7 mouse cellular contexts compared by ENCODE assay signal in the genomic region with DNA sequence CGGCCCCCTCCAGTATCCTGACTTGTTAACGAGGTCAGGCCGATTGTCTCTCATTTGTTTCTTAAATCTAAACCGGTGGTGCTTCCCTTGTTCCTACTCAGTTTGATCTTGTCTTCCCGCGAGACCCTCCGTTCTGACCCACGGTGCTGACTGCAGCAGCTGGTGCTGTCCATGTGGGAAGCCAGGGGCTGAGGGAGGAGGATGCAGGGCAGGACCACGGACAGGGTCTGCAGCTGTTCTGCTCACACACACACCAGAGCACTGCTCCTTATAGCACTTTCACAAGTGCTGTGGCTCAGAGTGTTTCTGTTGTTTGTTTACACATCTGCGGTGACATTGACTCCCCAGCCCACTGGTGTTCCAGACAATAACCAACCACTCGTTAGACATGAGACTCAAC. TPM values are rescaled to one million over a fixed set of nuclear protein-coding genes. Genes with fewer than 3 reads are reported as not detected.
DNase-seq lines count a peak whose midpoint lies in the region; ATAC-seq and TF ChIP-seq lines count a peak whose summit lies in the region.

No protein-coding gene starts in this region.

- H3K9me3 ChIP-seq in forebrain, embryonic 13.5 days (replicated peaks): no peaks in the 10 kb centered on the region
- peaks cover 4% of the 10 kb centered on the region; the same call in 1 of the 2 replicates for H3K9me3 ChIP-seq in midbrain, embryonic 10.5 days (replicated peaks)
- no peaks in the 10 kb centered on the region for H3K9me3 ChIP-seq in heart, embryonic 11.5 days (replicated peaks; ENCODE audit: control insufficient read depth, low read length)

- ATAC-seq in forebrain, embryonic 13.5 days: no peak
- ATAC-seq in heart, embryonic 11.5 days (replicated peaks; ENCODE audit: insufficient number of reproducible peaks, low FRiP score, low TSS enrichment): no peak
- ATAC-seq in cerebellum, adult (ENCODE audit: insufficient number of reproducible peaks, low FRiP score, low TSS enrichment): no peak

- H3K4me1 ChIP-seq in thymus, adult 2 months (replicated peaks; ENCODE audit: control insufficient read depth, insufficient read depth, low read length): peaks cover 34% of the 10 kb centered on the region
- peaks cover 41% of the 10 kb centered on the region for H3K4me1 ChIP-seq in forebrain, embryonic 13.5 days
- peaks cover 64% of the 10 kb centered on the region for H3K4me1 ChIP-seq in midbrain, embryonic 10.5 days
- peaks cover 6% of the 10 kb centered on the region for H3K4me1 ChIP-seq in heart, embryonic 11.5 days (ENCODE audit: control insufficient read depth, insufficient read depth, low read length)

- peak overlapping the region; percentile 30; the same call in 1 of the 2 replicates for H3K9ac ChIP-seq in forebrain, embryonic 13.5 days
- no peak overlapping the region for H3K9ac ChIP-seq in heart, embryonic 11.5 days (ENCODE audit: low read depth, low read length)

- H3K4me2 ChIP-seq in forebrain, embryonic 13.5 days: peak overlapping the region; percentile 81
- no peak overlapping the region for H3K4me2 ChIP-seq in heart, embryonic 11.5 days

- no peak for TF ChIP-seq POLR2A in thymus, adult 2 months (IDR thresholded peaks at IDR 0.05; ENCODE audit: control insufficient read depth, extremely low read depth, insufficient read depth, low read length, poor library complexity)

- H3K4me3 ChIP-seq in thymus, adult 2 months (ENCODE audit: control insufficient read depth, insufficient read depth, low read length): no peak overlapping the region
- H3K4me3 ChIP-seq in forebrain, embryonic 13.5 days: peak overlapping the region; percentile 11; the same call in 1 of the 2 replicates
- peak overlapping the region; percentile 26; the same call in 1 of the 2 replicates for H3K4me3 ChIP-seq in midbrain, embryonic 10.5 days
- no peak overlapping the region for H3K4me3 ChIP-seq in heart, embryonic 11.5 days (ENCODE audit: low read depth, low read length)

- TF ChIP-seq CTCF in thymus, adult 2 months (IDR thresholded peaks at IDR 0.05; ENCODE audit: borderline replicate concordance, control insufficient read depth, extremely low read depth, insufficient read depth, low read length, poor library complexity): no peak

- no peaks in the 10 kb centered on the region for H3K36me3 ChIP-seq in thymus, adult 2 months (ENCODE audit: control insufficient read depth, insufficient read depth, low read length)
- peaks cover 10% of the 10 kb centered on the region; the same call in 1 of the 2 replicates for H3K36me3 ChIP-seq in forebrain, embryonic 13.5 days (ENCODE audit: poor library complexity, severe bottlenecking)
- peaks cover 20% of the 10 kb centered on the region for H3K36me3 ChIP-seq in midbrain, embryonic 10.5 days
- H3K36me3 ChIP-seq in heart, embryonic 11.5 days (ENCODE audit: control insufficient read depth, insufficient read depth, low read length): no peaks in the 10 kb centered on the region

- no peak overlapping the region for H3K27ac ChIP-seq in thymus, adult 2 months (ENCODE audit: control insufficient read depth, insufficient read depth, low read length)
- H3K27ac ChIP-seq in forebrain, embryonic 13.5 days: no peak overlapping the region
- H3K27ac ChIP-seq in midbrain, embryonic 10.5 days (replicated peaks): no peak overlapping the region; the same call in 1 of the 2 replicates
- H3K27ac ChIP-seq in heart, embryonic 11.5 days (ENCODE audit: low read depth, low read length): no peak overlapping the region

- 62% methylated on average over 11 of the region's 11 CpGs for WGBS in thymus, adult 2 months
- 31% methylated on average over 11 of the region's 11 CpGs for WGBS in forebrain, embryonic 13.5 days
- 37% methylated on average over 11 of the region's 11 CpGs for WGBS in midbrain, embryonic 10.5 days
- 31% methylated on average over 11 of the region's 11 CpGs for WGBS in heart, embryonic 11.5 days (ENCODE audit: insufficient replicate concordance)

- DNase-seq in thymus, postnatal 4 days: peak; percentile 50
- DNase-seq in thymus, adult 2 months: no peak
- DNase-seq in midbrain, embryonic 10.5 days (ENCODE audit: low spot score): peak; percentile 36
- DNase-seq in gastrocnemius, postnatal 4 days (ENCODE audit: low spot score in 2 of 2): no peak

- no peaks in the 10 kb centered on the region for H3K27me3 ChIP-seq in thymus, adult 2 months (ENCODE audit: control insufficient read depth, insufficient read depth, low read length)
- H3K27me3 ChIP-seq in forebrain, embryonic 13.5 days: 0 out of 2 replicates have a peak, but pooled peaks cover 8% of the 10 kb centered on the region
- peaks cover 48% of the 10 kb centered on the region for H3K27me3 ChIP-seq in midbrain, embryonic 10.5 days (ENCODE audit: low read depth, poor library complexity, severe bottlenecking)
- peaks cover 53% of the 10 kb centered on the region for H3K27me3 ChIP-seq in heart, embryonic 11.5 days (ENCODE audit: control insufficient read depth, insufficient read depth, low read length)

RNA-seq across cellular contexts. Expression of gene Rab11fip4, which starts 2.5 kb away (rescaled TPM):
- 36.8 and 40.9 TPM in 2 replicates for polyA plus RNA-seq in thymus, adult 2 months (2012; rRNA removed)
- 16.2 and 19.2 TPM in 2 replicates for polyA plus RNA-seq in forebrain, embryonic 13.5 days (2015; fragmentation: Nextera tagmentation; extraction: Ambion mirVana)
- 18.6 and 23.4 TPM in 2 replicates for polyA plus RNA-seq in midbrain, embryonic 10.5 days (2016; fragmentation: Nextera tagmentation; extraction: Ambion mirVana)
- under 1 TPM; 0.83 to 0.86 TPM for total RNA-seq in gastrocnemius, postnatal 4 days (2021)
- 0.42 and 0.73 TPM in 2 replicates for polyA plus RNA-seq in heart, embryonic 11.5 days (2014; fragmentation: Nextera tagmentation; extraction: Ambion mirVana)

Comparison
In these comparisons a context has a peak if more than half of its experiments do, and no peak if none do; other contexts are left out.
1. DNase-seq: peak in thymus, postnatal 4 days (single experiment) and midbrain, embryonic 10.5 days (single experiment); none in thymus, adult 2 months (single experiment) and gastrocnemius, postnatal 4 days (0 of 2).
2. H3K4me3 ChIP-seq: peak in forebrain, embryonic 13.5 days (single experiment) and midbrain, embryonic 10.5 days (single experiment); none in thymus, adult 2 months (single experiment) and heart, embryonic 11.5 days (single experiment).